Mouse (Mus musculus): Measurements from ENCODE around the gene Ampd2. TPM values are rescaled to one million over a fixed set of nuclear protein-coding genes. Genes with fewer than 3 reads are reported as not detected.

Ampd2 gene
- total and polyA plus RNA-seq, 3 experiments = 28.3 to 85.9 (median 55.8) TPM

- H3K4me3 ChIP-seq (replicated peaks in 1 of 3; ENCODE audit: low read depth in 2 of 3, low read length in 2 of 3, poor library complexity in 1 of 3) = no peak overlapping the region
- no peaks in the 10 kb centered on the region for H3K79me2 ChIP-seq (replicated peaks; ENCODE audit: control insufficient read depth, extremely low read depth, insufficient read depth, poor library complexity, severe bottlenecking)
- H3K4me1 ChIP-seq (ENCODE audit: control insufficient read depth in 1 of 2, insufficient read depth in 2 of 2) = peaks cover 0 to 4% of the 10 kb centered on the region in 2 experiments; a peak in 2 of 4 replicates
- in situ Hi-C loops (cut with MboI; ENCODE audit: low pct_ligation_motif_present, low pct_unique_long_range_greater_than_20kb, low sequenced_read_pairs) = no loop called here
- no peak overlapping the region for H3K4me2 ChIP-seq (ENCODE audit: insufficient read depth, low read depth, poor library complexity, severe bottlenecking)
- H3K36me3 ChIP-seq (replicated peaks in 1 of 2; ENCODE audit: control insufficient read depth in 1 of 2, insufficient read depth in 1 of 2, low read length in 1 of 2) = peaks cover 62 to 92% of the 10 kb centered on the region in 2 experiments
- H3K27me3 ChIP-seq (replicated peaks) = no peaks in the 10 kb centered on the region
- H3K9ac ChIP-seq (ENCODE audit: insufficient read depth, low read depth) = no peak overlapping the region; the same call in 1 of the 2 replicates
- no peak for DNase-seq (ENCODE audit: extremely low read depth)
- dilution Hi-C loops (cut with MboI; ENCODE audit: extremely low pct_ligation_motif_present, extremely low pct_unique_long_range_greater_than_20kb, low sequenced_read_pairs) = no loop called here
- TF ChIP-seq TBP (conservative IDR thresholded peaks at IDR 0.05; ENCODE audit: low read depth, low read length) = no peak
- TF ChIP-seq USF2 (conservative IDR thresholded peaks at IDR 0.05; ENCODE audit: low read depth, low read length) = no peak
- no peak for TF ChIP-seq ZMIZ1 (IDR thresholded peaks at IDR 0.05; ENCODE audit: low read depth, low read length)
- no peak for TF ChIP-seq ZC3H11A (IDR thresholded peaks at IDR 0.05; ENCODE audit: low read depth, low read length)
- H3K9me3 ChIP-seq (replicated peaks; ENCODE audit: low read length) = no peaks in the 10 kb centered on the region
- no peak overlapping the region for H3K27ac ChIP-seq (ENCODE audit: insufficient read depth, low read depth)
Observed at GRCm38 (mm10) chr3:108113591-108114289, 27.3 kb upstream of the Ampd2 start.

DNA sequence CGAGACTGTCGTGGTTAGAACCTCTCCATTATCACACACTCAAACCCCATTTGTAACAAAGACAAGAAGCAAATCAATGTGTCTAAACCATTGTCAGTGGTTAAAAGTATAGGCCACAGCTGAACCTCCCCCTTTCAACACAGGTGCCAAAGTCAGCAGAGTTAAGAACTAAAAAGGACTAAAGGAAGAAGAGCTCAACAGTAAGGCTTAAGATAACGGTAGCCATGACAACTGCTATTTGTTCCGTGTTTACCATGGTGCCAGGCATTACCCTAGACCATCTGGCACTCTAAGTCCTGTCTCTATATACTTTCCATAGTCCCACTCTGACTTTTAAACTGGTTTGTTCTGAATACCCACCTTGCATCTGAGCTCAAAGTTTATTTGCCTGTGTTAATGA is 26.2 kb upstream of the Ampd2 start:
- no peak overlapping the region for H3K9ac ChIP-seq (ENCODE audit: insufficient read depth, low read depth)
- dilution Hi-C loops (cut with MboI; ENCODE audit: extremely low pct_ligation_motif_present, extremely low pct_unique_long_range_greater_than_20kb, low sequenced_read_pairs) = no loop called here
- TF ChIP-seq MYC (IDR thresholded peaks at IDR 0.05; ENCODE audit: low read depth, low read length) (no peak), JUND (conservative IDR thresholded peaks at IDR 0.05; ENCODE audit: low read depth, low read length) (no peak), NRF1 (IDR thresholded peaks at IDR 0.05; ENCODE audit: low read depth, low read length) (no peak), SMC3 (IDR thresholded peaks at IDR 0.05; ENCODE audit: low read depth, low read length) (no peak)
- peaks cover 62 to 92% of the 10 kb centered on the region in 2 experiments for H3K36me3 ChIP-seq (replicated peaks in 1 of 2; ENCODE audit: control insufficient read depth in 1 of 2, insufficient read depth in 1 of 2, low read length in 1 of 2)
- DNase-seq (ENCODE audit: extremely low read depth) = no peak
- no peak overlapping the region for H3K4me3 ChIP-seq (replicated peaks in 1 of 3; ENCODE audit: low read depth in 2 of 3, low read length in 2 of 3, poor library complexity in 1 of 3)
- H3K27me3 ChIP-seq (replicated peaks) = no peaks in the 10 kb centered on the region
- no peak overlapping the region for H3K27ac ChIP-seq (ENCODE audit: insufficient read depth, low read depth)
- H3K9me3 ChIP-seq (replicated peaks; ENCODE audit: low read length) = no peaks in the 10 kb centered on the region
- H3K4me1 ChIP-seq (ENCODE audit: control insufficient read depth in 1 of 2, insufficient read depth in 2 of 2) = peaks cover 0 to 4% of the 10 kb centered on the region in 2 experiments; a peak in 2 of 4 replicates
- in situ Hi-C loops (cut with MboI; ENCODE audit: low pct_ligation_motif_present, low pct_unique_long_range_greater_than_20kb, low sequenced_read_pairs) = no loop called here
- H3K4me2 ChIP-seq (ENCODE audit: insufficient read depth, low read depth, poor library complexity, severe bottlenecking) = no peak overlapping the region
- no peaks in the 10 kb centered on the region for H3K79me2 ChIP-seq (replicated peaks; ENCODE audit: control insufficient read depth, extremely low read depth, insufficient read depth, poor library complexity, severe bottlenecking)

- TF ChIP-seq UBTF (IDR thresholded peaks at IDR 0.05; ENCODE audit: low read depth, low read length) = no peak
- in situ Hi-C loops (cut with MboI; ENCODE audit: low pct_ligation_motif_present, low pct_unique_long_range_greater_than_20kb, low sequenced_read_pairs) (no loop called here), dilution Hi-C loops (cut with MboI; ENCODE audit: extremely low pct_ligation_motif_present, extremely low pct_unique_long_range_greater_than_20kb, low sequenced_read_pairs) (no loop called here)
- H3K4me3 ChIP-seq (replicated peaks in 1 of 3; ENCODE audit: low read depth in 2 of 3, low read length in 2 of 3, poor library complexity in 1 of 3) = no peak overlapping the region
- no peak for DNase-seq (ENCODE audit: extremely low read depth)
- H3K4me2 ChIP-seq (ENCODE audit: insufficient read depth, low read depth, poor library complexity, severe bottlenecking) = no peak overlapping the region
- H3K27me3 ChIP-seq (replicated peaks) = no peaks in the 10 kb centered on the region
- H3K9me3 ChIP-seq (replicated peaks; ENCODE audit: low read length) = no peaks in the 10 kb centered on the region
- H3K79me2 ChIP-seq (replicated peaks; ENCODE audit: control insufficient read depth, extremely low read depth, insufficient read depth, poor library complexity, severe bottlenecking) = no peaks in the 10 kb centered on the region
- H3K9ac ChIP-seq (ENCODE audit: insufficient read depth, low read depth) = no peak overlapping the region
- H3K4me1 ChIP-seq (ENCODE audit: control insufficient read depth in 1 of 2, insufficient read depth in 2 of 2) = peaks cover 0 to 4% of the 10 kb centered on the region in 2 experiments; a peak in 2 of 4 replicates
- H3K27ac ChIP-seq (ENCODE audit: insufficient read depth, low read depth) = no peak overlapping the region
- H3K36me3 ChIP-seq (replicated peaks in 1 of 2; ENCODE audit: control insufficient read depth in 1 of 2, insufficient read depth in 1 of 2, low read length in 1 of 2) = peaks cover 60 to 91% of the 10 kb centered on the region in 2 experiments
Observed at GRCm38 (mm10) chr3:108112246-108112645, 25.8 kb upstream of the Ampd2 start.

Data from CH12.LX (cell line).